Mouse (Mus musculus): Measurements from ENCODE around the gene Spr. TPM values are rescaled to one million over a fixed set of nuclear protein-coding genes. Genes with fewer than 3 reads are reported as not detected.

The Spr gene
- polyA plus RNA-seq, 1 experiment from 2014 or later: 59.1 TPM

DNA sequence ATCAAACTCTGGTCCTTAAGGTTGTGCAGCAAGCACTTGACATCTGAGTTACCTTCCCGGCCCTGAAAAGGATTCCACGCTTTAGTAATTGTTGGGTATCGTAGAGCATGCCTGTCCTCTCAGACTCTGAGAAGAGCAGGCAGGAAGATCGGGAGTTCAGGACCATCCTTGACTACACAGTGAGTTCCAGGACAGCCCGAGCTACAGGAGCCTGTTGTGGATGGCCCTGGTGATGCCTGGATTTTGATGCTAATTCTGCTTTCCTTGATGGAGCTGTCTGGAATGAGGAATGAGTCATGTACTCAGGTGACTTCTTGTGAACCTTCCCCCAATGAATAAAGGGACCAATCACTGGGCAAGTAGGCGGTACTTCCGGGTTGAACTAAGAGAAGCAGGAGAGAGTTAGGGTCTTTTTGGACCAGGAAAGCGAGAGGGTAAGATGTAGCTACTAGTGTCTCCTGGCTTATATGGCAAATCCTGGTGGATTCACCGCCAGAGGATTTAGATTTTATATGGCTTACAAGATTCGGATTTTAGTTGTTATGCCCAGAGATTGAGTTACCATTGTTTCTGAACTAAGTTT lies 32.4 kb downstream of the Spr start:
- no peak overlapping the region for H3K27ac ChIP-seq
- H3K27me3 ChIP-seq (ENCODE audit: poor library complexity, severe bottlenecking): no peaks in the 10 kb centered on the region
- no peaks in the 10 kb centered on the region for H3K4me1 ChIP-seq
- no peaks in the 10 kb centered on the region for H3K9me3 ChIP-seq
- 86% methylated on average over 10 of the region's 10 CpGs for whole genome bisulfite sequencing
- DNase-seq (ENCODE audit: extremely low spot score, low spot score): no peak
- H3K36me3 ChIP-seq (replicated peaks): no peaks in the 10 kb centered on the region
- no peak overlapping the region for H3K4me3 ChIP-seq

DNA sequence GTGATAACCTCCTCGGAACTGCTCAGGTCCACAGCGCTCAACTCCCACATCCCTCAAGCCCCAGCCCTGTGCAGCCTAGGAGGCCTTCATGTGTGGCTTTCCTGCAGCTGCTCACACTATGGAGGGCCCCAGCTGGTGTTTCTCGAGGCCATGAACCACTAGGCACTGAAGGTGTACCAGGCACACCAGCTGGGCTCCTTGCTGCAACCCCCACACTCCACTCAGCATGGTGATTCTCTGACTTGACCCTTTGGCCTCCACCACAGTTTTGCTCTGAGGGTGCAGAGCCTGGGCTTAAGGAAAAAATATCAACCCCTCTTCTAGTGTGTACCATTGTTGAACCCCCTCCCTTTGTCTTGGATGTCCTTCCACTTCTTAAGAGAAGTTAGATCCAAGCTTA lies 34.2 kb downstream of the Spr start:
- no peaks in the 10 kb centered on the region for H3K9me3 ChIP-seq
- DNase-seq (ENCODE audit: extremely low spot score, low spot score): no peak
- no peaks in the 10 kb centered on the region for H3K36me3 ChIP-seq (replicated peaks)
- no peaks in the 10 kb centered on the region for H3K27me3 ChIP-seq (ENCODE audit: poor library complexity, severe bottlenecking)
- no peak overlapping the region for H3K27ac ChIP-seq
- 87% methylated on average over 3 of the region's 3 CpGs for WGBS
- H3K4me3 ChIP-seq: no peak overlapping the region
- H3K4me1 ChIP-seq: no peaks in the 10 kb centered on the region

DNA sequence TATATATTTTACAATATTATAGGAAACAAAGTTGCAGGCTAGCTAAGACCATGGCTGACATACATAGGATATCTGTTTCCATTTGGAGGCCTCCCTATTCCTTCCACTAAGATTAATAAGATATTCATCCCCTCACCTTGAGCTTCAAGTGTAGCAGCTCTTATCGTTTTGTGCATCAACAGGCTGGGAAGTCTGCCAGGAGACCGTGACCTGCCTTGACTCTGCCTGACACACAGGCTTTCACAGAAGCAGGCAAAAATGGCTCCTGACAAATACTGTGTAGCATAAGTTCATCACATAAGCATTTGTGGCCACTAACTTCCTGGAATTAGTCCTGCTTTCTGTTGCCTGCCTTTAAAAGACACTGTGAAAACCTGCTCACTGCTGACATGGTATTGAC lies 41.1 kb downstream of the Spr start:
- 88% methylated on average over 2 of the region's 2 CpGs for WGBS
- Histone ChIP-seq H3K27ac (no peak overlapping the region), H3K4me1 (no peaks in the 10 kb centered on the region), H3K4me3 (no peak overlapping the region), H3K9me3 (no peaks in the 10 kb centered on the region), H3K36me3 (replicated peaks) (no peaks in the 10 kb centered on the region), H3K27me3 (ENCODE audit: poor library complexity, severe bottlenecking) (no peaks in the 10 kb centered on the region)
- DNase-seq (ENCODE audit: extremely low spot score, low spot score): no peak

DNA sequence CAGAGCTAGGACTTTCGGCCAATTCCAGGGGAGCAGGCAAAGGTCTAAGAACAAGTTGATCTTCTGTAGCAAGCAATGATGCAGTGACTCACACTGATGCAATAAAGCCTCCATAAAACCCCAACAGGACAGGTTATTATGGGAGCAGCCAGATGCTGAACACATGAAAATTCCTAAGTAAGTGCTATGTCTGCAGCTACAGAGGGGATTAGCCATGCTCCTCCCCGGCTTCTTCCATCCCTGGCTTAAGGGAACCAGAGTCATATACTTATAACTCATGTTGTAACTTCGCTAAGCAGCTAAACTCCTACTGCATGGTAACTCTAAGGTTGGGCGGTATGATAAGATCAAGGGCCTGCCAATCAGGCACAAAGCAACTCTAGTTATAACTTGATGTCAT lies 50.1 kb downstream of the Spr start:
- DNase-seq (ENCODE audit: extremely low spot score, low spot score): no peak
- no peaks in the 10 kb centered on the region for H3K27me3 ChIP-seq (ENCODE audit: poor library complexity, severe bottlenecking)
- H3K4me1 ChIP-seq: no peaks in the 10 kb centered on the region
- H3K27ac ChIP-seq: no peak overlapping the region
- no peaks in the 10 kb centered on the region for H3K9me3 ChIP-seq
- H3K36me3 ChIP-seq (replicated peaks): no peaks in the 10 kb centered on the region
- WGBS: 83% methylated on average over 4 of the region's 4 CpGs
- no peak overlapping the region for H3K4me3 ChIP-seq

DNA sequence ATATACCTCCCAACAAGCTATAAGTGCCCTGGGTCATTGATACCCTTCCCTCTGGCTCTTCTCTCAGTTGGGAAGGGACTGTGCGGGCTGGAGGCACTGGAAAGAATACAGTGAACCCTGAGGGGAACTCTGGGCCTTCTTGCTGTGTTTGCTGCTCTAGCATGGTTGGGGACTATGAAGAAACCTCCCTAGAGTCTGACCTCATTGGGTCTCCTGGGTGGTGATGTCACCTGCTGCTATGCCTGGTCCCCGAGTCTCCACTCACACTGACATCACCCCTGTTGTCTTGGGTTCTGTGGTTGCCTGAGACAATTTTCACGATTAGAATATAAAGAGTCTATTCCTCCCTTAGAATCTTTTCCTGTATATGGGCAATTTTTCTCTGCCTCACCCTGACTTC lies 50.9 kb downstream of the Spr start:
- whole genome bisulfite sequencing: 81% methylated on average over 3 of the region's 3 CpGs
- no peak overlapping the region for H3K27ac ChIP-seq
- no peaks in the 10 kb centered on the region for H3K9me3 ChIP-seq
- H3K4me3 ChIP-seq: no peak overlapping the region
- no peak for DNase-seq (ENCODE audit: extremely low spot score, low spot score)
- no peaks in the 10 kb centered on the region for H3K4me1 ChIP-seq
- H3K36me3 ChIP-seq (replicated peaks): no peaks in the 10 kb centered on the region
- H3K27me3 ChIP-seq (ENCODE audit: poor library complexity, severe bottlenecking): no peaks in the 10 kb centered on the region

Other genes with a start within 250 kb of the Spr start
- gene Exoc6b, start 68.3 kb downstream of the Spr start, polyA plus RNA-seq (2016; fragmentation: Nextera tagmentation; extraction: Ambion mirVana): 21.7 and 23.1 TPM in 2 replicates
- 26.5 and 35.8 TPM in 2 replicates for gene Emx1, start 49.7 kb upstream of the Spr start, polyA plus RNA-seq (2016; fragmentation: Nextera tagmentation; extraction: Ambion mirVana)
- 11.7 and 14.3 TPM in 2 replicates for gene Sfxn5, start 195.7 kb upstream of the Spr start, polyA plus RNA-seq (2016; fragmentation: Nextera tagmentation; extraction: Ambion mirVana)
- gene Rab11fip5, start 236.9 kb upstream of the Spr start, polyA plus RNA-seq (2016; fragmentation: Nextera tagmentation; extraction: Ambion mirVana): 2.5 and 3.1 TPM in 2 replicates

All from forebrain, embryonic 10.5 days (tissue).